Mouse (Mus musculus) neutrophil, adult 5-6 weeks (primary cell): ENCODE results near the gene Uckl1. TPM values are rescaled to one million over a fixed set of nuclear protein-coding genes. Genes with fewer than 3 reads are reported as not detected.

Experiments
- ATAC-seq: fragments of 151-379, 151-347 bp; 2 replicates; pipeline ENCODE4 v1.8.0; 2017; ENCODE audit warnings: mild to moderate bottlenecking, moderate TSS enrichment; ENCODE audit not compliant: insufficient number of reproducible peaks, poor library complexity, low FRiP score, severe bottlenecking; ENCODE audit errors: extremely low read depth
- total RNA-seq: library from RNA; stranded (forward); fragments of 200-1000 nt; gene quantifications from 2 replicates; pipeline ENCODE4 v1.2.3, GENCODE M21; 2017

Gene Uckl1
- total RNA-seq, 1 experiment from 2014 or later: 143 TPM

DNA sequence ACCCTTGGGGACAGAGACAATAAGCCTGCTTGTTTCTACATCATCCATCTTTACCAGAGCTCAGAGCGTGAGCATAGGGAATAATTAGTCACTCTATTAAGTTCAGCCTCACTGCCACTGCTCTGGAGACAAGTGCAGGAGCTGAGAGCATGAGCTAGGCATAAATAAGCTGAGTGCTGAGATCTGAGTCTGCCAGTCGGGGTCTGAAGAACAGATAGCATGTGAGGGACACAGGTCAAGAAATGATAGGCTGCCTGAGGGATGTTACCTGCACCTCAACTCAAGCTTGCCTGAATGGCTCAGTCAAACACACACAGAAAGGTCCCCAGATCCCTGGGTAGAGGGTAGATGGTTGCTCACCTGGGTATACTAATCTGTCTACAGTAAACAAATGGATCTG lies 7.6 kb downstream of the Uckl1 start:
- ATAC-seq: no peak

DNA sequence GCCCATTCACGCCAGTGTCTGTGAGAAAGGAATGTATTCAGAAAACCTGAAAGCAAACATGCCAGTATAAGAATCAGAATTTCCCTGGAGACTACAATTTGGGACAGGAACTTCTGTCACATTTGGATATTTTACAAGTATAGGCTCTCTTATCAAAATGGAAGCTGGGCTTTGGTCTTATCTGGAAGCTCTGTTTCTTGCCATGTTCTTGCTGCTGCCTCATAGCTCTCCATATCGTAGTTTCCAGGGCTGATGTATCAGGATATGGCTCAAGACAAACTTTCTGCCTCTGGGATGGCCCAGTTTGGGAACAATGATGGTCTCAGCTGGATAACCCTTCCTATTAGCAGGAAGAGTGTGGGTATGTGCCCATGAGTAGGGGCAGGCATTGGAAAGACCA lies 8.1 kb downstream of the Uckl1 start:
- ATAC-seq: no peak

DNA sequence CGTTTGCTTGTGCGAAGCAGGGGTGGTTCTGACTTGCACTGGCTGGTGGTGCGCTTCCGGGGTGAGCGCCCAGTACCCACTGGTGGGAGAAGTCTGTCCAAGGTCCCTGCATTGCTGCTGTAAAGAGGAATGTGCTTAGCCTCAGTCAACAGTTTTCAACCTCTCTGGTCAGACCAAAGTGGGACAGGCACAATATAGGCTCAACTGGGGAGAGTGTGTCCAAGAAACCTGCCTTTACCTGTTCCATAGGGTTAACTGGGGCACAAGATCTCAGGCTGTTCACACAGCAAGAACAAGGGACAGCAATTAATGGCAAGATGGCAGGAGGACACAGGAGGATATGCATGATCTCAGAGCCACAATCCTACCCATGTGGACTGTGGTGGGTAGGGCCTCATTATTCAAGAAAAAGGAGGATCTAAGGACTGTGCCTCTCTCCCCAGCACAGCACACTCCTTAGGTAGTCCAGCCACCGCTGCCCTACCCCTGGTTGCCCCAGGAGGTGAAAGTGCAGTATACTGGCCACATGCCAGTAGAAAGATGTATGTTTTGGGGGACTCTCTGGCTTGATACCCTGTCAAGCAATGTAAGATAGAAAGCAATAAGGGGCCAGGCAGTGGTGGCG lies 9.7 kb downstream of the Uckl1 start:
- ATAC-seq: no peak

DNA sequence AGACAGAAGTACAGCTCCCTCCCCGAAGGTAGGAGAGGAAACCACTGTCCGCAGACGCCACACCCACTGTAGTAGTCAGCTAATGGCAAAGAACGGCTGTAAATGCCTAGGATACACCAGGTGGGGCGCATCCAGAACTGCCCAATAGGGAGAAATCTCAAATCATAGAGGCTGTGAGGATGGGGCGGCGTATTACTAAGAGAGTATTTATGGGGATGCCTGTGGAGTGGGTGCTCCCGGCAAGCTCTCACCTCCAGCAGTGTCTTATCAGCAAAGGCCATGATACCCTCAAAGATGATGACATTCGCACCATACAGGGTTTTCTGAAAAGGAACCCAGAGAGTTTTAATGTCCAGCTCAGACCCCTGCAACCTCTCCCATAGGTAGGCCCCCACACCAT lies 10.7 kb downstream of the Uckl1 start:
- ATAC-seq: no peak

DNA sequence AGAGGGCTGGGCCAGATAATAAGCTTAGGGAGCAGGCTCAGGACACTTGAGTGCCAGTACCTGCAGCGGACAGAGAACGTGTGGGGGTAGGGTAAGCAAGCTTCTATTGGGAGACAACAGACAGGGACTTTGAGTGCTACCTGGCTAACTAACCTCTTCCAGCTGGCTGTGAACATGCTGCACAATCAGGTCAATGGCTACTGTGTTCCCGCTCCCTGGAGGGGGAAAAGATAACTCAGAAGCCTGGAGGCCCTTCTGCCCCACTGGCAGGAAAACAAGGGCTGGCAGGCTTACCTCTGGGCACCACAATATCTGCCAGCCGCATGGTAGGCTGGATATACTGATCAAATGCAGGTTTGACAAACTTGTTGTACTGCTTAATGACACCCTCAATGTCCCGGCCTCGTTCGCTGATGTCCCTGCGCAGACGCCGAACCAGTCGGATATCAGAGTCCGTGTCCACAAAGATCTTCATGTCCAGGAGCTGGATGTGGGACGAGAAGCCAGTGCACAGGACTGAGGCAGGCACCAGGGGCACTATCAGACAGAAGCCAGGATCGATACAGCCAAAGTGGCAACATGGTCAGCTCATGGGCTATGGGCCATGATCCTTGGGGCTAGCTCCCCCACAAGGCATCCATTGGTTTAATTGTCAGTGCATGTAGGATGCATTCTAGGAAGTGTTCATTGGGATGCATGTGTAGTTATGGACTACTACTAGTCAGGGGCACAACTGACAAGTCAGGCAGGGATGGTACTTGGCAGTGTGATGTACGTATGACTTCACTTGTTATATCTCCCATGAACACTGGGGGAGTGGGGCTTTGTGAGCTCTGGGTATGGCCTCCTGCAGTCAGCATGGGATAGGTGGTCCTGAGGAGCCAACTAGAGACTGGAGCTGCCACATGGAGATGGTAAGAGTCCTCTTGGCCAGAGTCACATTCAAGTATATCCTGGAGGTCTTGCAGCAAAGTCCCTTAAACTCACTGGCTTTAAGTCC lies 11.5 kb downstream of the Uckl1 start:
- no peak for ATAC-seq

DNA sequence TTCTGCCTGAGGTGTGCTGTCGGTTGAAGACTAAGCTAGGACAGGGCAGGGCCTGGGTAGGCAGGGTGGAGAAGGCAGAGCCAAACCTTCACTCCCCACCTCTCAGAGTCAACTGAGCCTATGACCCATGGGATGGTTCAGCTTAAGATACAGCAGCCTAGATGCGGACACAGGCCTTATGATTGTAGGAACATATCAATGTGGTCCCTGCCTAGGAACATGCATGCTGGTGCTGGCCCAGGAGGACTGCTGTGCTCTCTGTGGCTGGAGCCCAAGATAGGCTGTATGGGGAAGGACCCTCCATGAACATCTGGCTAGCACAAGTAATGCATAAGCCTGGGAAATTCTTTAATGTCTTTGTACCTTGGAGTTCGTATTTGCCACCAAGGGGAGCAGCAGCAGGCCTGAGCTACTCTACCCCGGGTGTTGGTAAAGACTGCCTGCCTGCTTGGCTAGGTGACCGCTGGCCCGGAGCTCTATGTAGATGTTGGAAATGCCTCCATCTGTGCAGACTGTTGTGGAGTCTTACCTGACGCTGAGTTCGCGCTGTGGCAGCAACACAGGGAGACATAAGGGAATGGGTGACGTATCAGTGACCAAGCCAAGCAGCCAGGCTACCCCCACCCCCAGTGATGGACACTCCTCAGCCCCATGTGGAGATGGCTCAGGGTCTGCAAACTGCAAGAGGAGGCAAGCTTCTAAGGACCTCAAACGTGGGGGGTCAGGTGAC lies 12.6 kb downstream of the Uckl1 start:
- no peak for ATAC-seq

DNA sequence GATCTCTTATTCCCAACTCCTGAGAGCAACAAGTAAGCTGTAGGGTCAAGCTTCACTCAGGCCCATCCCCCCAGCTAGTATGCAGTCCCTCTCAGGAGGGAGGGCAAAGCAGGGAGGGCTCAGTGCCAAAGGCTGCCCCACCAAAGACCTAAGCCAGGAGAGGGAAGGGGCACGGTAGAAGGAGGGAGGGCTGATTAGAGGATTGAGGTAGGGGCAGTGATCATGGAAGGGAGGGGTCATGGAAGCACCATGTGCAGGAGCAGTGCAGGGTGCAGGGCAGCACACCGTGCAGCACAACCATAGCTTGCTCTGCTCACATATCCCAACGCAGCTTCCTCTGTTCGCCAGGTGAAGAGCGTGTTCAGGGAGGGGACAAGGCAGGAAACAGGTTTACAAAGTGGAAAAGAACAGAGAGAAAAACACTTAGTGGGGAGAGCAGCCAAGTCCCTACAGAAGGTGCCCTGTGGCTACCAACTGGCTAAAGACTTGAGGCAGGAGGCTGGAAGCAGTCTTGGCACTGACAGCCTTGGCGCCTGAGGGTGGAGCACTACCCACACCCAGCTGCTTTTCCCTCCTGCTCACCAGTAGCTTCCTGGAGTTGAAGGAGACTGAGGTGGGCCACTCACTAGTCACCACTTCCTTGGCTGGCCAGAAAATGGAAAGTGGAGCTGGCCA lies 13.6 kb downstream of the Uckl1 start:
- ATAC-seq: no peak

DNA sequence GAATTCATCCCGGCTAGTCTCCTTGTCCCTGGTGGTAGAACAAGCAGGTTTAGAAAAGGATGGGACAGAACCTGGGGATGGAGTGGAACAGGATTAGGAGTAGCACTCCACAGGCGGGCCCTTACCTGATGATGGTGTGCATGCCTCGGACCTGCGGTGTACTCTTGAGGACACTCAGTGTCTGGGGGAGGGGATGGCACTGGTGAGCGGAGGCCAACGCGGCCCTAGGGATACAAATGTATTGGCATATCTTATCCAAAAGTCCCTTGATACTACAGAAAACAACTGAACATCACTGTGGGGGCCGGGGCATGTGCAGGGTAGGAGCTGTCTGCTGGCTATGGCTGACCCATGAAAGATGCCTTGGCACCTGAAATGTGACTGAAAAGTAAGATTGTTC lies 14.3 kb downstream of the Uckl1 start:
- ATAC-seq: no peak

DNA sequence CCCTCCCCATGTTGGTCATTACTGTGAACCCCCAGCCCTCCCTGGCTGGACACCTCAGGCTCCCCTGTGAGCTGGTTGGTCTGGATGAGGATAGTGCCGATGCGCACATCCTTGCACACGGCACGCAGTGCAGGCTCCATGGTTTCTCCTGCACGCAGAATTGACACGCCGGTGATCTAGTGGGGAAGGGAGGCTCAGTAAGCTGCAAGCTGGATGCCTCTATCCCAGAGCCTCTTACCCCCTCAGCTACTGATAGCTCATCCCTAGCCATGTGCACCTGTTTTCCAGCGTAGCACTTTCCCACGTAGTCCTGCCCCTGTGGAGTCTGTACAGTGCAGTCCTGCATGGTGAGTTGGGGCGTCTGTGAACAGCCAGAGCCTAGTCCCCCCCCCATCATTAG lies 14.8 kb downstream of the Uckl1 start:
- ATAC-seq: no peak

DNA sequence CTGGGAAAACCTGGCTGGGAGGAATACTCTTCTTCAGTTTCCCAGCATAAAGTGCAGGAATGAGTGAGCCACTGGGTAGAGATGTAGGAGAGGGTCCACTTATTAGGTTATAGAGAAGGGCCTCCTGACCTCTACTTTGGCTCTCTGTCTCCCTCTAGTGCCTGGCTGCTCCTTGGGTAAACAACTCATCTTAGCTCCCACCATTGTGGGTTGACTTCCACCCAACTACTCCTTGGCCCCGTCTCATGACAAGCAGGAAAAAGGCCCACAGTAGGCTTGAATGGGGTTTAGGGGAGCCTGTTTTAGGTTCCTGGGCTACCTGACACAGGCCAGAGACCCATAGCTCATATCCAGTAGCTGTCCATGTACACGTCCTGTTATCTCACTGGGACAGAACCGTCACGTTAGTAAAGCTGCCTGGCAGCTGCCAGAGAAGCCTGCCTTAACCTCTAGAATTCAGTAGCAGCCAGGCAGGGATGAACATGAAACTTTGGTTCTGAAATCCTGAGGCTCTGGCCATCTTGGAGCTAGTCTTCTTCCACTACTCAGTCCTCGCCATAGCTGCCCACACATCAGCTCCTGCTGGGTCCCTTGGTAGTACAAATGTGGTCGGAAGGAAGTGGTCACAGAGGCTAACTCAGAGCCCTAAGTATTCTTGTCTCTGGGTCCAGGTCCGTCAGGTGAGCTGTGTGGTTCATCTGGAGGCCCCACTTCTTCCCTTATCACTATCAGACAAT lies 16.3 kb downstream of the Uckl1 start:
- peak; percentile 63 for ATAC-seq

DNA sequence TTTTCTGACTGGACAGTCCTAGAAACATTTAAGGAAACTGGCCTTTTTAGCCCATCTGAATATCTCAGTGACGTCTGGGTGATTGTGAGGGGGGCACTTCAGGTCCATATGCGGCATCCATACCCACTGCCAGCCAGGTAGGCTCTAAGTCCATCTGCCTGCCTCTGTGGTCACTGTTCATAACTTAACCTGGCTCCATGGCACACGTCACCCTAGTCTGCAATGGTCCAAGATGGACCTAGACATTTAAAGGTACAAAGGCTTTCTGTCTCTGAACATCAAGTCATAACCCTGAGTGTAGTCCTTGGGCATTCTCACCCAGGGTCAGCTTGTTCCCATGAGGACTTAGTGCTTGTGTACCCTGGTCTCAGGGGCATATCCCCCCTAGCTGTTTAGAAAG lies 17.4 kb downstream of the Uckl1 start:
- ATAC-seq: no peak

DNA sequence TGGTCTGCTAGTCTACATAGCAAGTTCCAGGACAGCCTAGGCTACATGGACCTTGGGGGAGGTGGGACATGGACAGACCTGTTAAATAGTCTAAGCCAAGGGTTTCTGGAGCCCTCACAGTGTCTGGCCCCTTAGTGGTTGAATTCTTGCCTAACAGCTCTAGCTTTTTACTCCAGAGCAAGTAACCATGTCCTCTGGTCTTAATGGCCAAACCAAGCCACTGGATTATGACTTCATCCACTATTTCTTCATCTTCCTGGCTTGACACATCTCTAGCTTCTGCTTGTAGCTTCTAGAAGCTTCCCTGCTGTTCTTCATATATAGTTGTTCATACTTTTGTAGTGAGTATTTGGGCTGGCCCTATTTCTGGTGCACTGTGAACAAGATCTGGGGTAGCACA lies 30.9 kb downstream of the Uckl1 start:
- peak; percentile 45; the same call in 1 of the 2 replicates for ATAC-seq

DNA sequence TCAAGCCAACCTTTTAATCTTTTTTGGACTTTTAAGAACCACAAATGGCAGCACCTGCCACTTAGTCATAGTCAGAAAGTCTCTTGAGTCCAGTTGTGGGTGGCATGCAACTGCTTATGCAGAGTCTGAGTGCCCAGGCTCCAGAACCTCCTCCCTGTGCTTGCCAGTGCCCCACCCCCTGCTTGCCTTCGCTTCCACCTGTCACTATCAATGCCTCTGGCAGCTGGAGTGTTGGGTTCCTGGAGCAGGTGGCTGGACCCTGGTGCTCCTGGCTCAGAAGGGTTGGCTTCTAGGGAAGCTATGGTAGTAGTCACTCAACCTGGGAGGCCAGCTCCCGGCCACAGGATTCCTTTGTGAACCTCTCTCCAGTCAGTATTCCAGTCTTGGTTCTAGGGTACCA lies 34.5 kb downstream of the Uckl1 start:
- ATAC-seq: no peak

DNA sequence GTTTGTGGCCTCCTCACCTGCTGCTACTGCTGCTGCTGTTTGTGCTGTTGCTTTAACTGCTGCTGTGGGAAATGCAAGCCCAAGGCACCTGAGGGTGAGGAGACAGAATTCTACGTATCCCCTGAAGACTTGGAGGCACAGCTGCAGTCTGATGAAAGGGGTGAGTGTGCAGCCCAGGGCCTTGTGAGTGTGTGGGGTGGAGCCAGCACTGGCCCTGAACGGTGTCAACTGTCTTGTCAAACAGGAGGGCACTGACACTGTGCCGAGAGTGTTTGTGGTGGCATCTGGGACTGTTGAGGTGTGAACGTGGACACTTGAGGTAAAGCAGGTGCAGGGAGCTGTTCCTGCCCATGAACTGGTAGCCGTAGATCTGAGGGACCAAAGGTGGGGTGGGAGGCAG lies 36.0 kb downstream of the Uckl1 start:
- ATAC-seq: 0 out of 2 replicates have a peak, but pooled peaks have one; percentile 17

DNA sequence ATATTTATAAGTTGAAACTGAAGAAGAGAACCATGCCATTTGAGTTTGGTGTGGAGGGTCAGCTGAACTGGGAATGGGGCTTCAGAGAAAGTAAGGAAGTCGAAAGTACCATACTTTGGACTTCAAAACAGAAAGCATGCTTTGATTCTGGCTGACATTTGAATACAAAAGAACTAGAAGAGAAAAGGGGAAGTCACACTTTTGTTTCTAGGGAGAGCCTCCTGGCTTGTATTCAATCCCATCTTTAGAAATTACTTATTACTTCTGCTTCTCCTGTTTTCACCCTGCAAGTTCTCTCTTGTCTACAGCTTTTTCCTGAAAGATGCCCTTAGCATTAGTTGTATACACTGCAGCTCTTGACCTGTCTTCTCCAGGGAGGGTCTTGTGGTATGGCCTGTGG lies 36.5 kb downstream of the Uckl1 start:
- ATAC-seq: no peak

DNA sequence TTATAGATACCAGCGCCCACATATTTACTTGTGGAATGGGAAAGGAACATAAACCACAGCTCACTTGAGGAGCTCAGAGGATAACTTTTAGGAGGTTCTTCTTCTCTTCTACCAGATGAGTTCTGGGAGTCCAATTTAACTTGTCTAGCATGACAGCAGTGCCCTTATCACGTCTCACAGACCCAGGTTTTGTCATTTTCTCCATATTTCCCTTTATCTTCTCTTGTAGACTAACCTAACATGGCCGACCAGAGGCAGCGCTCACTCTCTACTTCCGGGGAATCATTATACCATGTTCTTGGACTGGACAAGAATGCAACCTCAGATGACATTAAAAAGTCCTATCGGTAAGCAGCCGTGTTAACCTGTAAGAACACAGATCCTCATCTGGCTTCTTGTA lies 38.5 kb downstream of the Uckl1 start:
- no peak for ATAC-seq

DNA sequence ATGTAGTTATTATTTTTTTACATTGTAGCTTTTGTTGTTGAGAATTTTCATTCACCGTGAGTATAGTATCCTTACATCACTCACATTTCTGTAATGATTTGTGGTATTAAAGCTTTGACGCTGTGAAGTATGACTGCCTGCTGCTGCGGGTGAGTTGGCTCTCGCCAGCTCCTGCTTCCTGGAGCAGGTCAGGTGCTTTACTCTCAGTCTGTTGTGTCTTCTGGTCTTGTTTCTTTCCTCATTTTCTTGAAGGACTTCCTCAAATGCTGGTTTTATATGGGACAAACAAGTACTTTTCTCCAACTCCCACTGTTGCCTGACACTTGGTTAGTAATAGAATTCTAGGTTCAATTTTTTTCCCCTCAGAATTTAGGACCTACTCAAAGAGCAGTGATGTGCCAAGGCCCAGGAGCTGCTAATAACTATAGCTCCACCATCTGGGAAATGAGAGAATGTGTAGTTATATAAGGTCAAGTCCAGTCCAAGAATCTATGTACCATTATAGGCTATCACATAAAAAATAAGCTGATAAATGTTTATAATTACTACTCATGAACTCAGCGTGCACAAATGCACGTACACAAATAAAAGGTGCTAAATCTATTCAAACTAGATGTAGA lies 42.8 kb downstream of the Uckl1 start:
- no peak for ATAC-seq

DNA sequence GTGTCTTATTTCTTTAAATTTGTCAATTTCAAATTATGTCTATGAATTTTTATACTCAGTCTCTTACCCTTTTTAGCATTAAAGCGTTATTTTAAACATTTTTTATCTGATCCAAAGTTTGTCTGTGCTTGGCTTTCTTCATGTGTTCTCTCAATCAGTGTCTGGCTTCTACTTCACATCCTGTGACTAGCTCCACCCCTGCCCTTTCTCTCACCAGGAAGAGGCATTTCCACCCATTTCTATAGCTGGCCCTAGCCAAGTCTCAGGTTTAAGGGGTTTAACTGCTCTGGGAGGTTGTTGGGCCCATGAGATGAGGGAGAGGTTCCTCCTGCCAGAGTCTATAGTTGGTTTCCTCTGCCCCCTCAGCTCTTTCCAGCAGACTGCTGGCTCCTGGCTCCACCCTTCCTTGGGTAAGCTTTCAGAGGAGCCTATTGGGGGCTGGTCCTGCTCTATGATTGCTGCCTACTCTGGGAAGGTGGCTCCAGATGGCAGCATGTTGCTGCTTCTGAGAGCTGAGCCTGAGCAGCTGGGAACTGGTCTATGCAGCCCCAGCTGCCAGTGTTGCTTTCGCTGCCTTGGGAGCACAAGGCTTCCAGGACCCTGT lies 47.1 kb downstream of the Uckl1 start:
- ATAC-seq: no peak
